Mouse (Mus musculus) ES-Bruce4 (cell line): ENCODE measurements at regions not wholly inside any gene's neighbourhood (a gene's known extent, or its start where the extent isn't known, plus 50 kb on each side); places are given as distances from the start of the nearest gene placed in this dataset.

Experiments used
- CTCF ChIP-seq: IDR thresholded peaks from one replicate; pipeline ENCODE4 v1.8.1; 2011; ENCODE audit warnings: low read depth, low read length
- EP300 ChIP-seq: IDR thresholded peaks from 2 replicates; pipeline ENCODE4 v1.6.1; 2011; ENCODE audit warnings: low read depth, low read length; ENCODE audit not compliant: insufficient read depth
- POLR2A ChIP-seq: IDR thresholded peaks from one replicate; pipeline ENCODE4 v1.8.1; 2011; ENCODE audit warnings: low read length; ENCODE audit not compliant: insufficient read depth

- no peak for TF ChIP-seq POLR2A
- no peak for TF ChIP-seq CTCF
- no peak for TF ChIP-seq EP300
These were observed 64.0 kb upstream of the Zc3h12a start for GRCm38 (mm10) chr4:125191680-125192079.
